Mouse (Mus musculus) cerebellum, postnatal 36 days (tissue): ENCODE data around the gene Samt1.
"Not testable (repeated sequence)": the region's sequence is repeated elsewhere in the genome, so short reads cannot be mapped to it uniquely, and the experiment has no call there.

Experiments used
- DNase-seq, 2 experiments: peaks; one replicate each; pipeline ENCODE4 v3.0.0; 2021 to 2022; ENCODE audit warnings: mixed read lengths in 2 of 2

Samt1 gene

GRCm38 (mm10) chrX:154012540-154012939, at the start of gene Samt1:
Samt1 (minus strand) TSS chrX:154012640.
- DNase-seq: not testable (repeated sequence)

- DNase-seq: not testable (repeated sequence)
These were observed 42.5 kb upstream of the Samt1 start, which contains the start of gene Gm10057 for GRCm38 (mm10) chrX:154054939-154055338. Gm10057 (minus strand) TSS chrX:154055039.

GRCm38 (mm10) chrX:154033727-154034126, 21.3 kb upstream of the Samt1 start, which contains the start of gene 4921511M17Rik:
4921511M17Rik (minus strand) TSS chrX:154033827.
- DNase-seq: not testable (repeated sequence)

GRCm38 (mm10) chrX:153976914-153977313, 35.5 kb downstream of the Samt1 start:
- not testable (repeated sequence) for DNase-seq

DNA sequence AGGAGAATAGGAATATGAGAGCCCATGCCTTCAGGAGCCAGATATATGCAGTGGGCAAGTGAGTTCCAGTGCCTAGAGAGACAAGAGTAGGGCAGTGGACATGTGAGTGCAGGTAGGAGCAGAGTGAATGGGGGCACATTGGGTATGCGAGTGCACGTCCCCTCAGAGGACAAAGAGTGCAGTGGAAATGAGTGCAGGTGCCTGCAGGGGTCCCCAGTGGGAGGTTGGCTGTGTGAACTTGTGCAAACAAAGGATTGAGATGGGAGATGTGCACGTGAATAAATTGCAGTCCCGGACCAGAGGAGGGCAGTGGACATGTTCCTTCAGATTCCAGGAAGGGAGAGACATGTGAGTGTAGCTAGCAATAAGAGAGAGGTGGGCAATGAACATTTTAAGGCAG, 36.0 kb downstream of the Samt1 start:
- not testable (repeated sequence) for DNase-seq

- DNase-seq: no peak
These were observed 38.0 kb downstream of the Samt1 start for GRCm38 (mm10) chrX:153974450-153974849.

GRCm38 (mm10) chrX:153952866-153953265, 59.6 kb downstream of the Samt1 start:
- not testable (repeated sequence) for DNase-seq
